ENCODE assay signal across 10 mouse cellular contexts in the genomic region with DNA sequence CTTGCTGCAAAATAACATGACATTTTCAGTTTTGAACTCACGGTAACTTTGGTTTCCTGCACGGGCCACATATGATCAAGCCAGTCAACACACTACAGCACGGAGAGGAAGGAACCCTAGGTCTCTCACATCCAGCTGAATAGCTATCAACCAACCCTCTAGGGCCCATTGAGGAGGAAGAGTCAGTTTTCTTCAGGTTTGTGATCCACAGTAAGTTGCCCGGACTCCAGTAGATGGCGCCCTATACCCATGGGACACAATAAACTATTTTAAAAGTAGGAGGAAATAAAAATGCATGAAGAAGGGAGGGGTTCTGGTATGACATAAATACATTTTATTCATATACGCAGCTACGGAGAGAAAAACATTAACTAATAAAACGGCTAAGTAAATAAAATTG. TPM values are rescaled to one million over a fixed set of nuclear protein-coding genes. Genes with fewer than 3 reads are reported as not detected.
A peak's percentile ranks its signal among the peaks of the same experiment; 100 is the strongest.
DNase-seq lines count a peak whose midpoint lies in the region; ATAC-seq lines count a peak whose summit lies in the region.
"Had no signal": no experiment of that assay in that cellular context is flagged by ENCODE, and none has a peak within 500 bp of the region (broad histone marks: within the 10 kb centered on the region; RNA-seq: fewer than 3 reads in every experiment).

No protein-coding gene starts in this region.

- no peaks in the 10 kb centered on the region for H3K36me3 ChIP-seq in heart, embryonic 12.5 days
- H3K36me3 ChIP-seq: lung, embryonic 15.5 days had no signal

- peak; percentile 14 to 77 for DNase-seq in heart, postnatal 10 days
- peak; percentile 68 for DNase-seq in testis, postnatal 10 days (ENCODE audit: low spot score)
- DNase-seq in testis, postnatal 14 days (ENCODE audit: low spot score), result no peak
- peak; percentile 45 for DNase-seq in c-Kit-positive CD71-positive TER-119-positive erythroid progenitor cells, embryonic 14.5 days (ENCODE audit: low spot score)
- DNase-seq in large intestine, adult 2 months (ENCODE audit: low read depth, low spot score), result peak; percentile 52
- DNase-seq in retina, postnatal 7 days (ENCODE audit: low read depth, low spot score), result peak; percentile 43
- DNase-seq in cerebellum, adult 11 months, result no peak

- no peaks in the 10 kb centered on the region for H3K4me1 ChIP-seq in heart, embryonic 12.5 days (replicated peaks)
- H3K4me1 ChIP-seq: lung, embryonic 15.5 days had no signal

- intact Hi-C loops in heart, postnatal 10 days (cut with DNase I), result loop anchor here (2.0 kb wide), 1 partner anchor 72 kb away; no protein-coding TSS in a partner anchor

- no peak overlapping the region for H3K27ac ChIP-seq in heart, embryonic 12.5 days (ENCODE audit: poor library complexity, severe bottlenecking)
- H3K27ac ChIP-seq: lung, embryonic 15.5 days had no signal

- ATAC-seq in heart, embryonic 12.5 days (ENCODE audit: insufficient number of reproducible peaks, low FRiP score), result no peak

- no peak overlapping the region for H3K4me3 ChIP-seq in heart, embryonic 12.5 days
- H3K4me3 ChIP-seq: lung, embryonic 15.5 days had no signal

- no peaks in the 10 kb centered on the region for H3K9me3 ChIP-seq in heart, embryonic 12.5 days (replicated peaks)
- H3K9me3 ChIP-seq: lung, embryonic 15.5 days had no signal

- WGBS in heart, embryonic 12.5 days, result 51% methylated on average over 8 of the region's 8 CpGs
- WGBS in large intestine, adult 2 months, result 29% methylated on average over 8 of the region's 8 CpGs

- H3K9ac ChIP-seq in heart, embryonic 12.5 days, result no peak overlapping the region
- H3K9ac ChIP-seq: lung, embryonic 15.5 days had no signal

- H3K27me3 ChIP-seq in heart, embryonic 12.5 days (replicated peaks), result no peaks in the 10 kb centered on the region
- H3K27me3 ChIP-seq: lung, embryonic 15.5 days had no signal

- H3K4me2 ChIP-seq in heart, embryonic 12.5 days, result no peak overlapping the region
- H3K4me2 ChIP-seq: lung, embryonic 15.5 days had no signal

RNA-seq across cellular contexts. Expression of a gene that starts 13.6 kb away (rescaled TPM):
- not detected for total RNA-seq in heart, postnatal 10 days (2021)
- 9.7 and 14.1 TPM in 2 replicates for polyA plus RNA-seq in heart, embryonic 12.5 days (2016; fragmentation: Nextera tagmentation; extraction: Ambion mirVana)
- polyA plus RNA-seq in large intestine, adult 2 months (2012; rRNA removed), result not detected in 2 replicates
- polyA plus RNA-seq: cortical plate, adult 2 months had no signal

RNA-seq across cellular contexts. Expression of a gene that starts 17.7 kb away (rescaled TPM):
- total RNA-seq in heart, postnatal 10 days (2021), result not detected
- not detected in 2 replicates for polyA plus RNA-seq in heart, embryonic 12.5 days (2016; fragmentation: Nextera tagmentation; extraction: Ambion mirVana)
- not detected in 2 replicates for polyA plus RNA-seq in large intestine, adult 2 months (2012; rRNA removed)
- polyA plus RNA-seq: cortical plate, adult 2 months; lung, embryonic 15.5 days had no signal

RNA-seq across cellular contexts. Expression of a gene that starts 55.8 kb away (rescaled TPM):
- total RNA-seq in heart, postnatal 10 days (2021), result under 1 TPM; 0.37 to 0.84 TPM
- 3.4 and 4.5 TPM in 2 replicates for polyA plus RNA-seq in heart, embryonic 12.5 days (2016; fragmentation: Nextera tagmentation; extraction: Ambion mirVana)
- polyA plus RNA-seq in large intestine, adult 2 months (2012; rRNA removed), result 9.9 and 14.8 TPM in 2 replicates

Comparison
In these comparisons a context has a peak if more than half of its experiments do, and no peak if none do; other contexts are left out.
1. DNase-seq: peak in heart, postnatal 10 days (2 of 2), testis, postnatal 10 days (single experiment), c-Kit-positive CD71-positive TER-119-positive erythroid progenitor cells, embryonic 14.5 days (single experiment), large intestine, adult 2 months (single experiment) and retina, postnatal 7 days (single experiment); none in testis, postnatal 14 days (single experiment) and cerebellum, adult 11 months (single experiment).
2. RNA of a gene that starts 13.6 kb away (polyA plus RNA-seq): 9.7 to 14.1 TPM in heart, embryonic 12.5 days; not detected in large intestine, adult 2 months; every median in the first group is over 10 times any median in the second.